Mouse (Mus musculus) MEL (cell line): ENCODE results near the gene Inpp5a.

Experiments
- BHLHE40 ChIP-seq: IDR thresholded peaks from 2 replicates; pipeline ENCODE4 v1.6.1; 2012; ENCODE audit warnings: low read depth, mild to moderate bottlenecking, inconsistent platforms, low read length, improper control_type of control experiment, borderline replicate concordance
- CTCF ChIP-seq, 3 experiments: IDR thresholded peaks in 2 of 3; conservative IDR thresholded peaks in 1 of 3; 2 replicates each; pipeline ENCODE4 v1.5.1; 2011 to 2012; ENCODE audit warnings: low read length in 3 of 3, low read depth in 2 of 3, mild to moderate bottlenecking in 2 of 3, improper control_type of control experiment in 1 of 3, inconsistent platforms in 1 of 3, mixed read lengths in 1 of 3, moderate library complexity in 1 of 3; ENCODE audit not compliant: control insufficient read depth in 1 of 3, insufficient read depth in 1 of 3, poor library complexity in 1 of 3, severe bottlenecking in 1 of 3
- ELF1 ChIP-seq: IDR thresholded peaks from 2 replicates; pipeline ENCODE4 v1.6.1; 2014; ENCODE audit warnings: low read depth, mild to moderate bottlenecking, inconsistent platforms, low read length, improper control_type of control experiment, moderate library complexity
- GATA1 ChIP-seq: IDR thresholded peaks from 2 replicates; pipeline ENCODE4 v1.6.1; 2011; ENCODE audit warnings: low read depth, low read length, improper control_type of control experiment
- HCFC1 ChIP-seq: IDR thresholded peaks from 2 replicates; pipeline ENCODE4 v1.6.1; 2012; ENCODE audit warnings: low read depth, mild to moderate bottlenecking, inconsistent platforms, low read length, improper control_type of control experiment, moderate library complexity
- MAX ChIP-seq: IDR thresholded peaks from 2 replicates; pipeline ENCODE4 v1.6.1; 2011; ENCODE audit warnings: low read length, improper control_type of control experiment
- MAZ ChIP-seq: IDR thresholded peaks from 2 replicates; pipeline ENCODE4 v1.6.1; 2012; ENCODE audit warnings: low read depth, mild to moderate bottlenecking, inconsistent platforms, low read length, improper control_type of control experiment
- MEF2A ChIP-seq: IDR thresholded peaks from 2 replicates; pipeline ENCODE4 v1.6.1; 2014; ENCODE audit warnings: low read depth, mild to moderate bottlenecking, inconsistent platforms, low read length, improper control_type of control experiment; ENCODE audit not compliant: poor library complexity, insufficient replicate concordance, severe bottlenecking; ENCODE audit errors: extremely low read depth
- TAL1 ChIP-seq: IDR thresholded peaks from 2 replicates; pipeline ENCODE4 v1.6.1; 2012; ENCODE audit warnings: mild to moderate bottlenecking, inconsistent platforms, low read length, moderate library complexity, mixed read lengths
- UBTF ChIP-seq: IDR thresholded peaks from 2 replicates; pipeline ENCODE4 v1.6.1; 2012; ENCODE audit warnings: low read depth, mild to moderate bottlenecking, inconsistent platforms, low read length, improper control_type of control experiment, moderate library complexity, borderline replicate concordance; ENCODE audit not compliant: insufficient read depth
- USF2 ChIP-seq, 2 experiments: IDR thresholded peaks; 2 replicates each; pipeline ENCODE4 v1.6.1; 2011 to 2012; ENCODE audit warnings: improper control_type of control experiment in 2 of 2, low read length in 2 of 2, borderline replicate concordance in 1 of 2, inconsistent platforms in 1 of 2, low read depth in 1 of 2, mild to moderate bottlenecking in 1 of 2; ENCODE audit not compliant: insufficient read depth in 1 of 2
- ZMIZ1 ChIP-seq: IDR thresholded peaks from 2 replicates; pipeline ENCODE4 v1.6.1; 2012; ENCODE audit warnings: low read depth, mild to moderate bottlenecking, inconsistent platforms, low read length, improper control_type of control experiment, moderate library complexity

DNA sequence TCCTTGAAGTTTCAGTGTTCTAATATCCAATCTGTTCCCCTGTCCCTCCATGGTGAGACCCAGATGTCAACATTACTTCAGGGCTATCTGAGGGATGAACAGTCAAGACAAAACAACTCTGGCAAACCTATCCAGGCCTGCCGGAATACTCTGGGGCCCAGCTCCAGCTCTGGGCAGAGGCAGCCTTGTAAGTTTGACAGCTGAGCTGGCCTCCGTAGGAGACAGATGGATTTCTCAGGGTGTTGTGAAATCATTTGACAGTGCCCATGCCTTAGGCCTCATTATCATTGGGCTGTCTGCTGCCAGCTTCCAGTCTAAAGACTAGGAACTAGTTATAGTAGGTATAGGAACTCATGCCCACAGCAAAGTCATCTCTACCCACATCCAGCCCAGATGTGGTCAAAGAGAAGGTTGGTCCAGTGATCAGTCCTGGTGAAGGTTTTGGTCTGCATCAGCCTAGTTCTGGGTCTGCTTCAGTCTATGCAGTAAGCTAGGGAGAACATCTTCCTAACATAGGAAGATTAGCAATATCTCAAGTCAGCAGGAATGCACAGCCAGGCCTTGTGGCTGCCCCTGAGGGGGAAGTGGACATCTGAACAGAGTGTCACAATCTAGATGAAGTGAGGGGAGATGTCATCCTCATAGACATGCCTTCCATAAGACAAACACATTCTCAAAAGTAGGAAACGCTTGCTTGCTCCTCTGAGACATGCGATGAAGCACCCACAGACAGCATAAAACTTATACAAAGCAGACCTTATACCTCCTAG is 34.4 kb upstream of the Inpp5a start:
- TF ChIP-seq ELF1 (no peak), MAX (no peak), MAZ (no peak), CTCF (IDR thresholded peaks at IDR 0.05 in 2 of 3, conservative IDR thresholded peaks at IDR 0.05 in 1 of 3; ENCODE audit: control insufficient read depth in 1 of 3, insufficient read depth in 1 of 3, low read depth in 2 of 3, low read length in 3 of 3, poor library complexity in 1 of 3, severe bottlenecking in 1 of 3) (no peak), MEF2A (no peak), UBTF (no peak), BHLHE40 (no peak), TAL1 (no peak), GATA1 (no peak), HCFC1 (no peak), ZMIZ1 (no peak), USF2 (IDR thresholded peaks at IDR 0.05; ENCODE audit: borderline replicate concordance in 1 of 2, insufficient read depth in 1 of 2, low read depth in 1 of 2, low read length in 2 of 2) (no peak)
